Mouse (Mus musculus) megakaryocyte, embryonic 14.5 days (primary cell): ENCODE measurements around the gene Slc30a9. TPM values are rescaled to one million over a fixed set of nuclear protein-coding genes. Genes with fewer than 3 reads are reported as not detected.

Source experiments
- H3K27me3 ChIP-seq: replicated peaks from 2 replicates; pipeline ENCODE3; 2012; ENCODE audit warnings: inconsistent platforms
- H3K36me3 ChIP-seq: replicated peaks from 2 replicates; pipeline ENCODE3; 2012; ENCODE audit warnings: low read length, inconsistent platforms, mixed read lengths
- H3K4me1 ChIP-seq: 2 replicates; pipeline ENCODE4 v1.6.1; 2012; ENCODE audit warnings: inconsistent platforms
- H3K4me3 ChIP-seq: replicated peaks from 2 replicates; pipeline ENCODE3; 2012; ENCODE audit warnings: moderate library complexity, mild to moderate bottlenecking, inconsistent platforms
- H3K9me3 ChIP-seq: 2 replicates; pipeline ENCODE4 v1.6.1; 2012; ENCODE audit warnings: inconsistent platforms
- FLI1 ChIP-seq: IDR thresholded peaks from 2 replicates; pipeline ENCODE4 v1.6.1; 2012; ENCODE audit warnings: low read length, inconsistent platforms, mixed read lengths
- GATA1 ChIP-seq: IDR thresholded peaks from 3 replicates; pipeline ENCODE4 v1.6.1; 2012; ENCODE audit warnings: mixed read lengths, low read length, inconsistent platforms, borderline replicate concordance
- polyA plus RNA-seq: library from polyadenylated mRNA; stranded (reverse); fragments of >175 nt; gene quantifications from 2 replicates; pipeline ENCODE4 v1.2.3, GENCODE M21; 2012; ENCODE audit warnings: low replicate concordance; ENCODE audit not compliant: insufficient read depth

Gene Slc30a9
- polyA plus RNA-seq, 1 experiment: 4.5 TPM

GRCm38 (mm10) chr5:67311811-67312521 is 5.2 kb downstream of the Slc30a9 start:
- Histone ChIP-seq H3K27me3 (no peaks in the 10 kb centered on the region), H3K4me1 (peaks cover 49% of the 10 kb centered on the region), H3K4me3 (no peak overlapping the region), H3K36me3 (peaks cover 38% of the 10 kb centered on the region), H3K9me3 (no peaks in the 10 kb centered on the region)
- TF ChIP-seq FLI1: no peak
- no peak for TF ChIP-seq GATA1

- peaks cover 43% of the 10 kb centered on the region for H3K36me3 ChIP-seq
- no peaks in the 10 kb centered on the region; the same call in 1 of the 2 replicates for H3K9me3 ChIP-seq
- H3K4me1 ChIP-seq: peaks cover 49% of the 10 kb centered on the region
- no peaks in the 10 kb centered on the region for H3K27me3 ChIP-seq
- TF ChIP-seq FLI1 (no peak), GATA1 (no peak)
- H3K4me3 ChIP-seq: no peak overlapping the region
Observed at GRCm38 (mm10) chr5:67312522-67312851, 5.7 kb downstream of the Slc30a9 start.

DNA sequence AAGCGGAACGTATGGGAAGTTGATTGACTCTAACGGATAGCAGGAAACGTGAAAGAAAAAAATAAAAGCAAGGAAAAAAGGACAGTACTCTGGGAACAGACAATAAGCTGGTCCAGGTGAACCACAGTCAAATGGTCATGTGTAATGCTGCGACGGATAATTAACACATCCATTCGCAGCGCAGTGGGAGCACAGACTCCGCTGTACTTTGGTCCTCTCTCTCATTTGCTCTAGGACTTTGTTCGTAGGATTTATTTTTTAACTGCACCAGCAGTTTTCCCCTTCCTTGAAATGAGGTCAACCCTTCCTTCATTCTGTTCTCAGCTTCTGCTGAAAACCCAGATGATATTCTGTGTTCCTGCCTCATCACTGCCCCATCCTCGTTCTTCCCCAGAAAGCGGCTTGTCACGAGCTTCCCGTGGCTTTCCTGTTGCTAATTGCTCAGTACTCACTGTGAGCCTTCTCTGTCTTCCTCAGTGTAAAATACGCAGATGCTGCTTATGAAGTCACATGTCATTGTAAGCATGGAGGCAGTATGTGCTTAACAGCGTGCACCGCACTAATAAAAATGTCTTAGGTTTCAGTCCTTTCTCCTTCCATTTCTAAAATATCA is 15.0 kb downstream of the Slc30a9 start:
- no peaks in the 10 kb centered on the region for H3K27me3 ChIP-seq
- TF ChIP-seq FLI1 (no peak), GATA1 (no peak)
- H3K4me3 ChIP-seq: no peak overlapping the region
- H3K9me3 ChIP-seq: peaks cover 8% of the 10 kb centered on the region
- peaks cover 17% of the 10 kb centered on the region for H3K4me1 ChIP-seq
- H3K36me3 ChIP-seq: peaks cover 75% of the 10 kb centered on the region

DNA sequence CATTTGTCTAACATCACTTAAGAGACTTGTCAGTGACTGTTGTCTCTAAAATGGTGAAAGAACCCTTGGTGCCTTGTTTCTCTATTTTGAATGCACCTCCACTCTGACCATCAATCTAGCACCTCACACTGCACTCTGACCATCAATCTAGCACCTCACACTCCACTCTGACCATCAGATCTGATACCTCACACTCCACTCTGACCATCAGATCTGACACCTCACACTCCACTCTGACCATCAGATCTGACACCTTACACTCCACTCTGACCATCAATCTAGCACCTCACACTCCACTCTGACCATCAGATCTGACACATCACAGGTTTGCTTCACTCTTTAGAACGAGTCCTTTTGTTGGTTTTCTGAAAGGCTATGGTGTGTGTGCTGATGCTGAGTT is 17.3 kb downstream of the Slc30a9 start:
- Histone ChIP-seq H3K36me3 (peaks cover 73% of the 10 kb centered on the region), H3K4me3 (no peak overlapping the region), H3K9me3 (no peaks in the 10 kb centered on the region), H3K27me3 (no peaks in the 10 kb centered on the region), H3K4me1 (peaks cover 17% of the 10 kb centered on the region)
- TF ChIP-seq FLI1 (no peak), GATA1 (no peak)

DNA sequence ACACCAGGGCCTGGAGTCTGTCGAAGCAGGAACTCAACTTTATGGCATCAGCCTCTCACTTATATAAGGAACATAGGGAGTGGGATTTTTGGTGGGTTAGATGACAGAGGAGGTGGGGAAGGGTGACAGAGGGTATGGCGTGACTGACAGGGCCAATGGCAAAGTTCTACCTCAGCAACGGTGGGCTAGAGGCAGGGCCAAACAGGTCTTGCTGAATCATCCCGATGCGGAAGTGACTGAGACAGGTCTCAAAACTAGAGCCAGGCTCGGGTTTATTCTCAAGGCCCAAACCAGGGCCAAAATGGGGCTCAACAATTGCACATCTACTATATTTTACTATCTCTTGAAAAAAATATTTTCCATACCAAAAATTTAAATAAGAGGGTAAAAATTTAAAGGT is 34.1 kb downstream of the Slc30a9 start:
- no peak for TF ChIP-seq GATA1
- TF ChIP-seq FLI1: no peak
- Histone ChIP-seq H3K36me3 (peaks cover 94% of the 10 kb centered on the region), H3K4me3 (no peak overlapping the region)

GRCm38 (mm10) chr5:67347060-67347459 is 40.3 kb downstream of the Slc30a9 start:
- Histone ChIP-seq H3K27me3 (no peaks in the 10 kb centered on the region), H3K4me3 (no peak overlapping the region), H3K36me3 (peaks cover 99% of the 10 kb centered on the region), H3K9me3 (no peaks in the 10 kb centered on the region), H3K4me1 (no peaks in the 10 kb centered on the region; the same call in 1 of the 2 replicates)
- TF ChIP-seq FLI1: no peak
- no peak for TF ChIP-seq GATA1

More for the DNA sequence above, 34.1 kb downstream of the Slc30a9 start:
- H3K27me3 ChIP-seq: no peaks in the 10 kb centered on the region
- peaks cover 3% of the 10 kb centered on the region; the same call in 1 of the 2 replicates for H3K4me1 ChIP-seq
- H3K9me3 ChIP-seq: no peaks in the 10 kb centered on the region

DNA sequence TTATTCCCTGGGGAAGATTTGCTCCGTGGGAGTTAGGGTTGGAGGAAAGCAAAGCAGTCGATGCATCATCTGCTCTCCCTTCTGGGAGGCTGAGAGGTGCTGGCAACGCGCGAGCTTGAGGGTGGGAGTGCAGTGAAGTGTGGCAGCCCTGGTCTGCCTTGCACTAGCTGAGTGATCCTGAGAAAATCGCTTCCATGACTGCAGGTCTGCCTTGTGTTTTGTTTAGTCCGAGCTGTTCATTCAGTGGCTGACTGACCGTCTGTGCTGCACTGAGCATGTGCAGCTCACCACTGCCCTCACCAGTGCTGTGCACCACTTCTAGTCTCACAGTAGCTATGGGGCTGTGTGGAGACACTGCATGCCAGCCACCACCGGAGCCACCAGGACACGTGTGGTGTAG is 42.2 kb downstream of the Slc30a9 start:
- H3K4me1 ChIP-seq: no peaks in the 10 kb centered on the region; the same call in 1 of the 2 replicates
- no peak for TF ChIP-seq FLI1
- TF ChIP-seq GATA1: no peak
- H3K9me3 ChIP-seq: no peaks in the 10 kb centered on the region
- no peak overlapping the region for H3K4me3 ChIP-seq
- H3K36me3 ChIP-seq: peaks cover 99% of the 10 kb centered on the region
- H3K27me3 ChIP-seq: no peaks in the 10 kb centered on the region

DNA sequence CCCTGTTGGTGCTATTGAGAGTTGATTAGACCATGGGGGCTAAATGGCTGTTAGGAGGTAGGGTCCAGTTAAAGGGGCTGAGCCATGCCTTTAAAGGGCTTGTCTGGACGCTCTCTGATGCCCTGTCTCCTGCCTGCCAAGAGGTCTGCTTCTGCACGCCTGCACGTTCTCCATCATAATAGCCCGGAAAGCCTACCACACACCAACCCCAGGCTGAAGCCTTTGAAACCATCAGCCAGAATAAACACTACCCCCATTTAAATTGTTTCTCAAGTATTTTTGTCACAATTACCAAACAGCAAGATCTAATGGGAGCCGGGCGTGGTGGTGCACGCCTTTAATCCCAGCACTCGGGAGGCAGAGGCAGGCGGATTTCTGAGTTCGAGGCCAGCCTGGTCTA is 55.6 kb downstream of the Slc30a9 start:
- no peak for TF ChIP-seq FLI1
- TF ChIP-seq GATA1: no peak
- no peak overlapping the region for H3K4me3 ChIP-seq
- peaks cover 6% of the 10 kb centered on the region for H3K36me3 ChIP-seq
- H3K9me3 ChIP-seq: no peaks in the 10 kb centered on the region
- H3K27me3 ChIP-seq: no peaks in the 10 kb centered on the region
- H3K4me1 ChIP-seq: peaks cover 8% of the 10 kb centered on the region

GRCm38 (mm10) chr5:67362931-67363330 is 56.2 kb downstream of the Slc30a9 start:
- Histone ChIP-seq H3K36me3 (peaks cover 2% of the 10 kb centered on the region), H3K4me3 (no peak overlapping the region), H3K9me3 (no peaks in the 10 kb centered on the region), H3K27me3 (no peaks in the 10 kb centered on the region), H3K4me1 (peaks cover 8% of the 10 kb centered on the region)
- TF ChIP-seq GATA1 (no peak), FLI1 (no peak)

DNA sequence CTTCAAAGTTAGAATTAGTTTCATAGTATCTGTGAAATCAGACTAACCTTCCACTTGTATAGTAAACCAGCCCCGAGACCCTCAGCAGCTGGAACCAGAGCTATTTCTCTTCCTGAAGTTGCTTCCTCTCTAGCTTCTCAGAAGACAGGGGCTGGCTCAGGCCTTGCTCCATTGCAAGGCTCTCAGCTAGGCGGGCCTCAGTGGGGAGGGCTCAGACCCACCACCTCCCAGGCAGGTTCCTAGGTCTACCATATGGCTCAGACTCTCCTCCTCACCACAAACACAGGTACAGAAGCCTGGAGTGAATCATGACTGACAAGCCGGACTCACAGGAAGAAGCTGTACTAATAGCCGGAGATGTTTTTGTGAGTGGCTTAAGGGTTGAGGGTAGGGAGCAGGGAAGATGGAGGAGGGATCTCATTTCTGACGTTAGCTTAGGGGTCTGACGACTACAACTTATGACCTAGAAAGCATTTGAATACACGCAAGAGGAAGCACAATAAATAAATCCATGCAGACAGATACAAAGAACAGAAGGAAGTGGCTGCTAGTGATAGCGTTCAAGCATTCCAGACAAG is 70.4 kb downstream of the Slc30a9 start:
- TF ChIP-seq GATA1 (no peak), FLI1 (no peak)
- H3K36me3 ChIP-seq: no peaks in the 10 kb centered on the region
- peaks cover 6% of the 10 kb centered on the region for H3K4me1 ChIP-seq
- H3K4me3 ChIP-seq: no peak overlapping the region
- H3K9me3 ChIP-seq: no peaks in the 10 kb centered on the region
- peaks cover 9% of the 10 kb centered on the region for H3K27me3 ChIP-seq
